Mouse (Mus musculus): Measurements from ENCODE around the gene Olfr360.
"Not testable (repeated sequence)": the region's sequence is repeated elsewhere in the genome, so short reads cannot be mapped to it uniquely, and the experiment has no call there.

The Olfr360 gene

DNA sequence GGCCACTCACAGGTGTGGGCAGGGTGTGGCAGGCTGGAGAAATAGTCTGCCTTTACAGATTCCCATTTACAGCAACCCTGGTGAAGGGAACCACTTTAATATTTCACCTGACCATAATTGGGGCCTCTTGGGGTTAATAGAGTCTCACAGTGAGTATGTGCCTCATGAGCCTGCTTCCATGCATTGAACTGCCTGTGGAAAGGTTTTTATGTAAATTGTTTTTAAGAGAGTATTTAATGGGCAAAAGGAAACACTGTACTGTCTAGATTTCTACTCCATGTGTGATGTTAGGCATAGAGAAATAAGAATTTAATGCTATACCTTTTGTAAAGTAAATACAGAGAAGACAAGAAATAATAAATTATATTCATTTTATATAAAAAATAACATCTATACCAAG lies at the start of gene Olfr360:
Gene Olfr360, plus strand, starts transcription at position 301 of the 400 bp plus-strand sequence.
- no peak for DNase-seq (ENCODE audit: low read depth, low spot score)

GRCm38 (mm10) chr2:37089190-37089589 lies 23.6 kb downstream of the Olfr360 start, which contains the start of gene Olfr361:
Gene Olfr361, minus strand, starts transcription at chr2:37089290.
- not testable (repeated sequence) for DNase-seq (ENCODE audit: low read depth, low spot score)

GRCm38 (mm10) chr2:37117810-37118209 lies 52.3 kb downstream of the Olfr360 start, which contains the start of gene Olfr362:
Gene Olfr362, minus strand, starts transcription at chr2:37117910.
- no peak for DNase-seq (ENCODE audit: low read depth, low spot score)
